Mouse (Mus musculus) midbrain, embryonic 16.5 days (tissue): Measurements from ENCODE around the gene Rbfox1. TPM values are rescaled to one million over a fixed set of nuclear protein-coding genes. Genes with fewer than 3 reads are reported as not detected.

Experiments used
- ATAC-seq: fragments of 200-750 bp; cut with Nextera tagmentation; 2 replicates; pipeline ENCODE4 v1.8.0; 2017; ENCODE audit warnings: moderate TSS enrichment
- H3K27ac ChIP-seq: fragments of 300-500 bp; sonication (generic); 2 replicates; pipeline ENCODE4 v1.5.1; 2014; ENCODE audit warnings: mild to moderate bottlenecking, low read length, mixed read lengths
- H3K27me3 ChIP-seq: fragments of 300-500 bp; sonication (generic); 2 replicates; pipeline ENCODE4 v1.6.1; 2014; ENCODE audit warnings: low read depth, low read length, mixed read lengths; ENCODE audit not compliant: control insufficient read depth, insufficient read depth
- H3K36me3 ChIP-seq: fragments of 300-500 bp; sonication (generic); 2 replicates; pipeline ENCODE4 v1.6.1; 2014; ENCODE audit warnings: mild to moderate bottlenecking, low read length, moderate library complexity, mixed read lengths; ENCODE audit not compliant: control insufficient read depth, insufficient read depth
- H3K4me1 ChIP-seq: fragments of 300-500 bp; sonication (generic); 2 replicates; pipeline ENCODE4 v1.6.1; 2014; ENCODE audit warnings: mild to moderate bottlenecking, low read length, mixed read lengths; ENCODE audit not compliant: control insufficient read depth, insufficient read depth
- H3K4me2 ChIP-seq: fragments of 300-500 bp; sonication (generic); 2 replicates; pipeline ENCODE4 v1.6.1; 2014; ENCODE audit warnings: mild to moderate bottlenecking, low read length, mixed read lengths
- H3K4me3 ChIP-seq: fragments of 300-500 bp; sonication (generic); 2 replicates; pipeline ENCODE4 v1.5.1; 2014; ENCODE audit warnings: low read depth, mild to moderate bottlenecking, low read length, moderate library complexity, mixed read lengths
- H3K9ac ChIP-seq: fragments of 300-500 bp; sonication (generic); 2 replicates; pipeline ENCODE4 v1.6.1; 2014; ENCODE audit warnings: low read depth, low read length, mixed read lengths
- H3K9me3 ChIP-seq: fragments of 300-500 bp; sonication (generic); replicated peaks from 2 replicates; pipeline ENCODE4 v1.6.1; 2014; ENCODE audit warnings: mild to moderate bottlenecking, low read length, mixed read lengths; ENCODE audit not compliant: control insufficient read depth, poor library complexity, severe bottlenecking
- WGBS: fragments of 180-500 bp; shearing (Covaris S2); extraction: QIAGEN DNeasy Blood & Tissue Kit; methylation state at CpG from one replicate; pipeline ENCODE4 v1.1.7; 2014; 5-methylcytosine and 5-hydroxymethylcytosine counted together
- polyA plus RNA-seq: library from polyadenylated mRNA; unstranded; fragments of >200 nt; fragmentation: Nextera tagmentation; extraction: Ambion mirVana; gene quantifications from 2 replicates; pipeline ENCODE4 v1.2.1, GENCODE M21; 2015

Rbfox1 gene
- polyA plus RNA-seq, 1 experiment from 2014 or later, result 259 TPM

GRCm38 (mm10) chr16:6791655-6792054, 906.5 kb downstream of the Rbfox1 start:
- Histone ChIP-seq H3K4me2 (no peak overlapping the region), H3K27ac (no peak overlapping the region), H3K27me3 (no peaks in the 10 kb centered on the region), H3K9ac (no peak overlapping the region), H3K4me3 (no peak overlapping the region), H3K36me3 (no peaks in the 10 kb centered on the region), H3K9me3 (no peaks in the 10 kb centered on the region), H3K4me1 (peaks cover 9% of the 10 kb centered on the region)
- ATAC-seq, result peak; percentile 80
- 14% methylated on average over 9 of the region's 9 CpGs for WGBS

GRCm38 (mm10) chr16:6806246-6806645, 921.1 kb downstream of the Rbfox1 start:
- H3K27ac ChIP-seq, result no peak overlapping the region
- H3K9ac ChIP-seq, result no peak overlapping the region
- H3K4me1 ChIP-seq, result no peaks in the 10 kb centered on the region
- no peak overlapping the region for H3K4me2 ChIP-seq
- no peaks in the 10 kb centered on the region for H3K27me3 ChIP-seq
- WGBS, result 91% methylated on average over 2 of the region's 2 CpGs
- no peak overlapping the region for H3K4me3 ChIP-seq
- no peaks in the 10 kb centered on the region for H3K36me3 ChIP-seq
- no peaks in the 10 kb centered on the region for H3K9me3 ChIP-seq
- no peak for ATAC-seq

- WGBS, result 78% methylated on average over 2 of the region's 2 CpGs
- H3K36me3 ChIP-seq, result no peaks in the 10 kb centered on the region
- no peak for ATAC-seq
- H3K4me3 ChIP-seq, result no peak overlapping the region
- H3K27ac ChIP-seq, result no peak overlapping the region
- no peak overlapping the region for H3K9ac ChIP-seq
- H3K27me3 ChIP-seq, result no peaks in the 10 kb centered on the region
- H3K4me2 ChIP-seq, result no peak overlapping the region
- H3K9me3 ChIP-seq, result no peaks in the 10 kb centered on the region
- 0 out of 2 replicates have a peak, but pooled peaks cover under 1% of the 10 kb centered on the region for H3K4me1 ChIP-seq
These were observed 922.7 kb downstream of the Rbfox1 start for GRCm38 (mm10) chr16:6807835-6808234.

GRCm38 (mm10) chr16:6813871-6814270, 928.7 kb downstream of the Rbfox1 start:
- H3K9ac ChIP-seq, result no peak overlapping the region
- H3K4me1 ChIP-seq, result peaks cover 7% of the 10 kb centered on the region
- no peak overlapping the region for H3K4me2 ChIP-seq
- H3K27me3 ChIP-seq, result no peaks in the 10 kb centered on the region
- H3K9me3 ChIP-seq, result no peaks in the 10 kb centered on the region
- no peak overlapping the region for H3K27ac ChIP-seq
- no peak for ATAC-seq
- H3K4me3 ChIP-seq, result no peak overlapping the region
- H3K36me3 ChIP-seq, result no peaks in the 10 kb centered on the region
- 77% methylated on average over 3 of the region's 3 CpGs for WGBS

- Histone ChIP-seq H3K9me3 (no peaks in the 10 kb centered on the region), H3K27me3 (no peaks in the 10 kb centered on the region), H3K36me3 (no peaks in the 10 kb centered on the region), H3K27ac (no peak overlapping the region), H3K4me2 (no peak overlapping the region), H3K9ac (no peak overlapping the region), H3K4me1 (no peaks in the 10 kb centered on the region), H3K4me3 (no peak overlapping the region)
- no peak for ATAC-seq
- WGBS, result 80% methylated on average over 1 of the region's 1 CpGs
These were observed 936.6 kb downstream of the Rbfox1 start for GRCm38 (mm10) chr16:6821741-6822140.

GRCm38 (mm10) chr16:6829892-6830524, 944.9 kb downstream of the Rbfox1 start:
- ATAC-seq, result no peak
- H3K27me3 ChIP-seq, result no peaks in the 10 kb centered on the region
- H3K4me3 ChIP-seq, result no peak overlapping the region
- H3K9ac ChIP-seq, result no peak overlapping the region
- H3K4me1 ChIP-seq, result no peaks in the 10 kb centered on the region
- no peaks in the 10 kb centered on the region for H3K36me3 ChIP-seq
- H3K9me3 ChIP-seq, result no peaks in the 10 kb centered on the region
- H3K27ac ChIP-seq, result no peak overlapping the region
- no peak overlapping the region for H3K4me2 ChIP-seq
- WGBS, result 92% methylated on average over 6 of the region's 6 CpGs

- no peaks in the 10 kb centered on the region for H3K36me3 ChIP-seq
- H3K9me3 ChIP-seq, result no peaks in the 10 kb centered on the region
These were observed 948.3 kb downstream of the Rbfox1 start for GRCm38 (mm10) chr16:6833486-6833885.

GRCm38 (mm10) chr16:6835051-6835450, 949.9 kb downstream of the Rbfox1 start:
- no peak for ATAC-seq
- Histone ChIP-seq H3K27me3 (no peaks in the 10 kb centered on the region), H3K4me1 (peaks cover 5% of the 10 kb centered on the region; the same call in 1 of the 2 replicates), H3K9ac (no peak overlapping the region), H3K4me2 (no peak overlapping the region), H3K27ac (no peak overlapping the region), H3K36me3 (no peaks in the 10 kb centered on the region), H3K4me3 (no peak overlapping the region), H3K9me3 (no peaks in the 10 kb centered on the region)
- WGBS, result 60% methylated on average over 5 of the region's 5 CpGs

More at GRCm38 (mm10) chr16:6833486-6833885, 948.3 kb downstream of the Rbfox1 start:
- ATAC-seq, result no peak
- H3K4me1 ChIP-seq, result no peaks in the 10 kb centered on the region
- no peaks in the 10 kb centered on the region for H3K27me3 ChIP-seq
- no peak overlapping the region for H3K4me3 ChIP-seq
- H3K9ac ChIP-seq, result no peak overlapping the region
- H3K27ac ChIP-seq, result no peak overlapping the region
- H3K4me2 ChIP-seq, result no peak overlapping the region

GRCm38 (mm10) chr16:6839299-6839995, 954.3 kb downstream of the Rbfox1 start:
- H3K9ac ChIP-seq, result peak overlapping the region; percentile 8; the same call in 1 of the 2 replicates
- H3K9me3 ChIP-seq, result no peaks in the 10 kb centered on the region
- H3K27me3 ChIP-seq, result no peaks in the 10 kb centered on the region
- peak overlapping the region; percentile 28 for H3K4me2 ChIP-seq
- H3K36me3 ChIP-seq, result no peaks in the 10 kb centered on the region
- peak overlapping the region; percentile 60 for H3K27ac ChIP-seq
- peak; percentile 93 for ATAC-seq
- 34% methylated on average over 15 of the region's 15 CpGs for WGBS
- H3K4me3 ChIP-seq, result no peak overlapping the region
- H3K4me1 ChIP-seq, result peaks cover 20% of the 10 kb centered on the region
